Mouse (Mus musculus): ENCODE results near the gene Ago1.

Gene Ago1

GRCm38 (mm10) chr4:126468285-126468901 is at the start of gene Ago1:
Ago1 (minus strand) TSS chr4:126468583.
- peak; percentile 98 for DNase-seq (ENCODE audit: extremely low spot score, low spot score)

GRCm38 (mm10) chr4:126512308-126513066 is 44.1 kb upstream of the Ago1 start:
- no peak for DNase-seq (ENCODE audit: extremely low spot score, low spot score)

- DNase-seq (ENCODE audit: extremely low spot score, low spot score), result no peak
Observed at GRCm38 (mm10) chr4:126511013-126511412, 42.6 kb upstream of the Ago1 start.

GRCm38 (mm10) chr4:126509072-126509471 is 40.7 kb upstream of the Ago1 start:
- no peak for DNase-seq (ENCODE audit: extremely low spot score, low spot score)

- no peak for DNase-seq (ENCODE audit: extremely low spot score, low spot score)
Observed at GRCm38 (mm10) chr4:126508110-126508899, 39.9 kb upstream of the Ago1 start.

GRCm38 (mm10) chr4:126502977-126503309 is 34.6 kb upstream of the Ago1 start:
- no peak for DNase-seq (ENCODE audit: extremely low spot score, low spot score)

- no peak for DNase-seq (ENCODE audit: extremely low spot score, low spot score)
Observed at GRCm38 (mm10) chr4:126502141-126502976, 34.0 kb upstream of the Ago1 start.

GRCm38 (mm10) chr4:126498601-126499000 is 30.2 kb upstream of the Ago1 start:
- DNase-seq (ENCODE audit: extremely low spot score, low spot score), result no peak

- DNase-seq (ENCODE audit: extremely low spot score, low spot score), result no peak
Observed at GRCm38 (mm10) chr4:126496963-126497362, 28.6 kb upstream of the Ago1 start.

- no peak for DNase-seq (ENCODE audit: extremely low spot score, low spot score)
Observed at GRCm38 (mm10) chr4:126495942-126496790, 27.8 kb upstream of the Ago1 start.

GRCm38 (mm10) chr4:126495453-126495852 is 27.1 kb upstream of the Ago1 start:
- DNase-seq (ENCODE audit: extremely low spot score, low spot score), result no peak

GRCm38 (mm10) chr4:126493416-126493815 is 25.0 kb upstream of the Ago1 start:
- DNase-seq (ENCODE audit: extremely low spot score, low spot score), result no peak

GRCm38 (mm10) chr4:126491977-126492376 is 23.6 kb upstream of the Ago1 start:
- no peak for DNase-seq (ENCODE audit: extremely low spot score, low spot score)

GRCm38 (mm10) chr4:126490726-126491125 is 22.3 kb upstream of the Ago1 start:
- DNase-seq (ENCODE audit: extremely low spot score, low spot score), result no peak

- no peak for DNase-seq (ENCODE audit: extremely low spot score, low spot score)
Observed at GRCm38 (mm10) chr4:126489811-126490210, 21.4 kb upstream of the Ago1 start.

GRCm38 (mm10) chr4:126486217-126486616 is 17.8 kb upstream of the Ago1 start:
- no peak for DNase-seq (ENCODE audit: extremely low spot score, low spot score)

GRCm38 (mm10) chr4:126485065-126485464 is 16.7 kb upstream of the Ago1 start:
- DNase-seq (ENCODE audit: extremely low spot score, low spot score), result no peak

- DNase-seq (ENCODE audit: extremely low spot score, low spot score), result no peak
Observed at GRCm38 (mm10) chr4:126483874-126484273, 15.5 kb upstream of the Ago1 start.

- DNase-seq (ENCODE audit: extremely low spot score, low spot score), result no peak
Observed at GRCm38 (mm10) chr4:126482951-126483350, 14.6 kb upstream of the Ago1 start.

- no peak for DNase-seq (ENCODE audit: extremely low spot score, low spot score)
Observed at GRCm38 (mm10) chr4:126481461-126481860, 13.1 kb upstream of the Ago1 start.
